Mouse (Mus musculus) brain, embryonic 14.5 days (tissue): ENCODE results near the gene Dram1.

Source experiments
- CTCF ChIP-seq: fragments of 200-500 bp; IDR thresholded peaks from 2 replicates; pipeline ENCODE4 v1.5.1; 2012; ENCODE audit warnings: inconsistent platforms, mild to moderate bottlenecking, moderate library complexity, borderline replicate concordance; ENCODE audit not compliant: insufficient read depth, insufficient read length; ENCODE audit errors: extremely low read depth
- POLR2A ChIP-seq: fragments of 200-500 bp; IDR thresholded peaks from 2 replicates; pipeline ENCODE4 v1.6.1; 2012; ENCODE audit warnings: mild to moderate bottlenecking, inconsistent platforms, borderline replicate concordance; ENCODE audit not compliant: poor library complexity, insufficient read depth, insufficient read length, severe bottlenecking; ENCODE audit errors: extremely low read depth

GRCm38 (mm10) chr10:88404220-88404619, 25.3 kb upstream of the Dram1 start:
- TF ChIP-seq CTCF = no peak
- no peak for TF ChIP-seq POLR2A
